Mouse (Mus musculus): Measurements from ENCODE around the gene Tpmt. TPM values are rescaled to one million over a fixed set of nuclear protein-coding genes. Genes with fewer than 3 reads are reported as not detected.

Gene Tpmt
- polyA plus RNA-seq (2014; fragmentation: Illumina TruSeq; extraction: RNeasy Lipid Tissue Mini Kit (QIAGEN cat#74804); ENCODE audit: low read depth, low replicate concordance) = 78.1 TPM

GRCm38 (mm10) chr13:47044617-47044947 is at the start of gene Tpmt:
Gene Tpmt (minus strand): TSS chr13:47044737.

GRCm38 (mm10) chr13:47043030-47043680 is 1.4 kb downstream of the Tpmt start, which contains the start of gene Kdm1b:
Gene Kdm1b (plus strand): TSS chr13:47043499.

GRCm38 (mm10) chr13:47014334-47015194 is 30.0 kb downstream of the Tpmt start, which contains the start of gene Nhlrc1:
Gene Nhlrc1 (minus strand): TSS chr13:47014850.

Other genes with a start within 250 kb of the Tpmt start
- gene Kif13a, start 114.9 kb downstream of the Tpmt start, polyA plus RNA-seq (2014; fragmentation: Illumina TruSeq; extraction: RNeasy Lipid Tissue Mini Kit (QIAGEN cat#74804); ENCODE audit: low read depth, low replicate concordance) = 34.4 TPM
- gene Nhlrc1, start 29.9 kb downstream of the Tpmt start, polyA plus RNA-seq (2014; fragmentation: Illumina TruSeq; extraction: RNeasy Lipid Tissue Mini Kit (QIAGEN cat#74804); ENCODE audit: low read depth, low replicate concordance) = 3.6 TPM
- 12.1 TPM for gene Kdm1b, start 1.2 kb downstream of the Tpmt start, polyA plus RNA-seq (2014; fragmentation: Illumina TruSeq; extraction: RNeasy Lipid Tissue Mini Kit (QIAGEN cat#74804); ENCODE audit: low read depth, low replicate concordance)
- 48.8 TPM for gene Dek, start 61.5 kb upstream of the Tpmt start, polyA plus RNA-seq (2014; fragmentation: Illumina TruSeq; extraction: RNeasy Lipid Tissue Mini Kit (QIAGEN cat#74804); ENCODE audit: low read depth, low replicate concordance)
- gene Rnf144b, start 77.9 kb upstream of the Tpmt start, polyA plus RNA-seq (2014; fragmentation: Illumina TruSeq; extraction: RNeasy Lipid Tissue Mini Kit (QIAGEN cat#74804); ENCODE audit: low read depth, low replicate concordance) = 29.5 TPM

Data from adipose tissue, adult 10 weeks (tissue).